Mouse (Mus musculus) layer of hippocampus, postnatal 14 days (tissue): ENCODE measurements around the gene Zfp512b. TPM values are rescaled to one million over a fixed set of nuclear protein-coding genes. Genes with fewer than 3 reads are reported as not detected.

Experiments
- DNase-seq, 2 experiments: peaks; one replicate each; pipeline ENCODE4 v3.0.0; 2021 to 2022; ENCODE audit warnings: low spot score in 2 of 2, mixed read lengths in 1 of 2
- total RNA-seq, 2 experiments: library from RNA; stranded (reverse); gene quantifications; 2 replicates each; pipeline ENCODE4 v1.2.3; 2021

Zfp512b gene
- total RNA-seq, 2 experiments from 2014 or later, result 108 to 116 TPM

GRCm38 (mm10) chr2:181574921-181575545 lies 17.6 kb downstream of the Zfp512b start:
- DNase-seq, result no peak

- DNase-seq, result no peak
These were observed 18.6 kb downstream of the Zfp512b start for GRCm38 (mm10) chr2:181573961-181574360.

- DNase-seq, result no peak
These were observed 19.4 kb downstream of the Zfp512b start for GRCm38 (mm10) chr2:181572921-181573920.

- DNase-seq, result no peak
These were observed 20.5 kb downstream of the Zfp512b start for GRCm38 (mm10) chr2:181571941-181572670.

DNA sequence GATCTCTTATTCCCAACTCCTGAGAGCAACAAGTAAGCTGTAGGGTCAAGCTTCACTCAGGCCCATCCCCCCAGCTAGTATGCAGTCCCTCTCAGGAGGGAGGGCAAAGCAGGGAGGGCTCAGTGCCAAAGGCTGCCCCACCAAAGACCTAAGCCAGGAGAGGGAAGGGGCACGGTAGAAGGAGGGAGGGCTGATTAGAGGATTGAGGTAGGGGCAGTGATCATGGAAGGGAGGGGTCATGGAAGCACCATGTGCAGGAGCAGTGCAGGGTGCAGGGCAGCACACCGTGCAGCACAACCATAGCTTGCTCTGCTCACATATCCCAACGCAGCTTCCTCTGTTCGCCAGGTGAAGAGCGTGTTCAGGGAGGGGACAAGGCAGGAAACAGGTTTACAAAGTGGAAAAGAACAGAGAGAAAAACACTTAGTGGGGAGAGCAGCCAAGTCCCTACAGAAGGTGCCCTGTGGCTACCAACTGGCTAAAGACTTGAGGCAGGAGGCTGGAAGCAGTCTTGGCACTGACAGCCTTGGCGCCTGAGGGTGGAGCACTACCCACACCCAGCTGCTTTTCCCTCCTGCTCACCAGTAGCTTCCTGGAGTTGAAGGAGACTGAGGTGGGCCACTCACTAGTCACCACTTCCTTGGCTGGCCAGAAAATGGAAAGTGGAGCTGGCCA lies 21.5 kb downstream of the Zfp512b start:
- no peak for DNase-seq

DNA sequence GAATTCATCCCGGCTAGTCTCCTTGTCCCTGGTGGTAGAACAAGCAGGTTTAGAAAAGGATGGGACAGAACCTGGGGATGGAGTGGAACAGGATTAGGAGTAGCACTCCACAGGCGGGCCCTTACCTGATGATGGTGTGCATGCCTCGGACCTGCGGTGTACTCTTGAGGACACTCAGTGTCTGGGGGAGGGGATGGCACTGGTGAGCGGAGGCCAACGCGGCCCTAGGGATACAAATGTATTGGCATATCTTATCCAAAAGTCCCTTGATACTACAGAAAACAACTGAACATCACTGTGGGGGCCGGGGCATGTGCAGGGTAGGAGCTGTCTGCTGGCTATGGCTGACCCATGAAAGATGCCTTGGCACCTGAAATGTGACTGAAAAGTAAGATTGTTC lies 22.2 kb downstream of the Zfp512b start:
- DNase-seq, result no peak

DNA sequence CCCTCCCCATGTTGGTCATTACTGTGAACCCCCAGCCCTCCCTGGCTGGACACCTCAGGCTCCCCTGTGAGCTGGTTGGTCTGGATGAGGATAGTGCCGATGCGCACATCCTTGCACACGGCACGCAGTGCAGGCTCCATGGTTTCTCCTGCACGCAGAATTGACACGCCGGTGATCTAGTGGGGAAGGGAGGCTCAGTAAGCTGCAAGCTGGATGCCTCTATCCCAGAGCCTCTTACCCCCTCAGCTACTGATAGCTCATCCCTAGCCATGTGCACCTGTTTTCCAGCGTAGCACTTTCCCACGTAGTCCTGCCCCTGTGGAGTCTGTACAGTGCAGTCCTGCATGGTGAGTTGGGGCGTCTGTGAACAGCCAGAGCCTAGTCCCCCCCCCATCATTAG lies 22.7 kb downstream of the Zfp512b start:
- no peak for DNase-seq

DNA sequence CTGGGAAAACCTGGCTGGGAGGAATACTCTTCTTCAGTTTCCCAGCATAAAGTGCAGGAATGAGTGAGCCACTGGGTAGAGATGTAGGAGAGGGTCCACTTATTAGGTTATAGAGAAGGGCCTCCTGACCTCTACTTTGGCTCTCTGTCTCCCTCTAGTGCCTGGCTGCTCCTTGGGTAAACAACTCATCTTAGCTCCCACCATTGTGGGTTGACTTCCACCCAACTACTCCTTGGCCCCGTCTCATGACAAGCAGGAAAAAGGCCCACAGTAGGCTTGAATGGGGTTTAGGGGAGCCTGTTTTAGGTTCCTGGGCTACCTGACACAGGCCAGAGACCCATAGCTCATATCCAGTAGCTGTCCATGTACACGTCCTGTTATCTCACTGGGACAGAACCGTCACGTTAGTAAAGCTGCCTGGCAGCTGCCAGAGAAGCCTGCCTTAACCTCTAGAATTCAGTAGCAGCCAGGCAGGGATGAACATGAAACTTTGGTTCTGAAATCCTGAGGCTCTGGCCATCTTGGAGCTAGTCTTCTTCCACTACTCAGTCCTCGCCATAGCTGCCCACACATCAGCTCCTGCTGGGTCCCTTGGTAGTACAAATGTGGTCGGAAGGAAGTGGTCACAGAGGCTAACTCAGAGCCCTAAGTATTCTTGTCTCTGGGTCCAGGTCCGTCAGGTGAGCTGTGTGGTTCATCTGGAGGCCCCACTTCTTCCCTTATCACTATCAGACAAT lies 24.2 kb downstream of the Zfp512b start:
- no peak for DNase-seq

DNA sequence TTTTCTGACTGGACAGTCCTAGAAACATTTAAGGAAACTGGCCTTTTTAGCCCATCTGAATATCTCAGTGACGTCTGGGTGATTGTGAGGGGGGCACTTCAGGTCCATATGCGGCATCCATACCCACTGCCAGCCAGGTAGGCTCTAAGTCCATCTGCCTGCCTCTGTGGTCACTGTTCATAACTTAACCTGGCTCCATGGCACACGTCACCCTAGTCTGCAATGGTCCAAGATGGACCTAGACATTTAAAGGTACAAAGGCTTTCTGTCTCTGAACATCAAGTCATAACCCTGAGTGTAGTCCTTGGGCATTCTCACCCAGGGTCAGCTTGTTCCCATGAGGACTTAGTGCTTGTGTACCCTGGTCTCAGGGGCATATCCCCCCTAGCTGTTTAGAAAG lies 25.3 kb downstream of the Zfp512b start:
- no peak for DNase-seq

- no peak for DNase-seq
These were observed 38.8 kb downstream of the Zfp512b start for GRCm38 (mm10) chr2:181553772-181554171.

DNA sequence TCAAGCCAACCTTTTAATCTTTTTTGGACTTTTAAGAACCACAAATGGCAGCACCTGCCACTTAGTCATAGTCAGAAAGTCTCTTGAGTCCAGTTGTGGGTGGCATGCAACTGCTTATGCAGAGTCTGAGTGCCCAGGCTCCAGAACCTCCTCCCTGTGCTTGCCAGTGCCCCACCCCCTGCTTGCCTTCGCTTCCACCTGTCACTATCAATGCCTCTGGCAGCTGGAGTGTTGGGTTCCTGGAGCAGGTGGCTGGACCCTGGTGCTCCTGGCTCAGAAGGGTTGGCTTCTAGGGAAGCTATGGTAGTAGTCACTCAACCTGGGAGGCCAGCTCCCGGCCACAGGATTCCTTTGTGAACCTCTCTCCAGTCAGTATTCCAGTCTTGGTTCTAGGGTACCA lies 42.4 kb downstream of the Zfp512b start:
- no peak for DNase-seq

DNA sequence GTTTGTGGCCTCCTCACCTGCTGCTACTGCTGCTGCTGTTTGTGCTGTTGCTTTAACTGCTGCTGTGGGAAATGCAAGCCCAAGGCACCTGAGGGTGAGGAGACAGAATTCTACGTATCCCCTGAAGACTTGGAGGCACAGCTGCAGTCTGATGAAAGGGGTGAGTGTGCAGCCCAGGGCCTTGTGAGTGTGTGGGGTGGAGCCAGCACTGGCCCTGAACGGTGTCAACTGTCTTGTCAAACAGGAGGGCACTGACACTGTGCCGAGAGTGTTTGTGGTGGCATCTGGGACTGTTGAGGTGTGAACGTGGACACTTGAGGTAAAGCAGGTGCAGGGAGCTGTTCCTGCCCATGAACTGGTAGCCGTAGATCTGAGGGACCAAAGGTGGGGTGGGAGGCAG lies 43.9 kb downstream of the Zfp512b start:
- DNase-seq, result no peak

DNA sequence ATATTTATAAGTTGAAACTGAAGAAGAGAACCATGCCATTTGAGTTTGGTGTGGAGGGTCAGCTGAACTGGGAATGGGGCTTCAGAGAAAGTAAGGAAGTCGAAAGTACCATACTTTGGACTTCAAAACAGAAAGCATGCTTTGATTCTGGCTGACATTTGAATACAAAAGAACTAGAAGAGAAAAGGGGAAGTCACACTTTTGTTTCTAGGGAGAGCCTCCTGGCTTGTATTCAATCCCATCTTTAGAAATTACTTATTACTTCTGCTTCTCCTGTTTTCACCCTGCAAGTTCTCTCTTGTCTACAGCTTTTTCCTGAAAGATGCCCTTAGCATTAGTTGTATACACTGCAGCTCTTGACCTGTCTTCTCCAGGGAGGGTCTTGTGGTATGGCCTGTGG lies 44.4 kb downstream of the Zfp512b start:
- no peak for DNase-seq

GRCm38 (mm10) chr2:181546142-181546541 lies 46.5 kb downstream of the Zfp512b start:
- DNase-seq, result no peak

- DNase-seq, result no peak
These were observed 50.7 kb downstream of the Zfp512b start for GRCm38 (mm10) chr2:181541761-181542380.

DNA sequence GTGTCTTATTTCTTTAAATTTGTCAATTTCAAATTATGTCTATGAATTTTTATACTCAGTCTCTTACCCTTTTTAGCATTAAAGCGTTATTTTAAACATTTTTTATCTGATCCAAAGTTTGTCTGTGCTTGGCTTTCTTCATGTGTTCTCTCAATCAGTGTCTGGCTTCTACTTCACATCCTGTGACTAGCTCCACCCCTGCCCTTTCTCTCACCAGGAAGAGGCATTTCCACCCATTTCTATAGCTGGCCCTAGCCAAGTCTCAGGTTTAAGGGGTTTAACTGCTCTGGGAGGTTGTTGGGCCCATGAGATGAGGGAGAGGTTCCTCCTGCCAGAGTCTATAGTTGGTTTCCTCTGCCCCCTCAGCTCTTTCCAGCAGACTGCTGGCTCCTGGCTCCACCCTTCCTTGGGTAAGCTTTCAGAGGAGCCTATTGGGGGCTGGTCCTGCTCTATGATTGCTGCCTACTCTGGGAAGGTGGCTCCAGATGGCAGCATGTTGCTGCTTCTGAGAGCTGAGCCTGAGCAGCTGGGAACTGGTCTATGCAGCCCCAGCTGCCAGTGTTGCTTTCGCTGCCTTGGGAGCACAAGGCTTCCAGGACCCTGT lies 55.1 kb downstream of the Zfp512b start:
- peak; percentile 33 to 37 for DNase-seq

GRCm38 (mm10) chr2:181536410-181536809 lies 56.2 kb downstream of the Zfp512b start:
- DNase-seq, result no peak

DNA sequence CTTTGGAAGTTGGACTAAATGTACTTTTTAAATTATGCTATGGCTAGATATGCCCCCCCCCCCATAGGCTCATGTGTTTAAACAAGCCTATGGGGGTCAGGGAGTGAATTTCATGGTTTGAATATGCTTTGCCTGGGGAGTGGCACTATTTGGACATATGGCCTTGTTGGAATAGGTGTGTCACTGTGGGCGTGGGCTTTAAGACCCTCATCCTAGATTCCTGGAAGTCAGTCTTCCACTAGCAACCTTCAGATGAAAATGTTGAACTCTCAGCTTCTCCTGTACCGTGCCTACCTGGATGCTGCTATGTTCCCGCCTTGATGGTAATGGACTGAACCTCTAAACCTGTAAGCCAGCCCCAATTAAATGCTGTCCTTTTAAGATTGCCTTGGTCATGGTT lies 60.0 kb downstream of the Zfp512b start:
- DNase-seq, result no peak
